Mouse (Mus musculus) hindbrain, embryonic 16.5 days (tissue): ENCODE data around the gene Rrp7a. TPM values are rescaled to one million over a fixed set of nuclear protein-coding genes. Genes with fewer than 3 reads are reported as not detected.

Experiments used
- ATAC-seq: fragments of 200-750 bp; cut with Nextera tagmentation; 2 replicates; pipeline ENCODE4 v1.8.0; 2017; ENCODE audit warnings: moderate TSS enrichment, moderate library complexity
- H3K27ac ChIP-seq: fragments of 300-500 bp; sonication (generic); 2 replicates; pipeline ENCODE4 v1.5.1; 2014; ENCODE audit warnings: low read depth, mild to moderate bottlenecking, control low read depth, low read length, moderate library complexity
- H3K27me3 ChIP-seq: fragments of 300-500 bp; sonication (generic); replicated peaks from 2 replicates; pipeline ENCODE4 v1.6.1; 2014; ENCODE audit warnings: low read length; ENCODE audit not compliant: control insufficient read depth, insufficient read depth
- H3K36me3 ChIP-seq: fragments of 300-500 bp; sonication (generic); 2 replicates; pipeline ENCODE4 v1.6.1; 2014; ENCODE audit warnings: mild to moderate bottlenecking, low read length, moderate library complexity, mixed read lengths; ENCODE audit not compliant: control insufficient read depth, insufficient read depth
- H3K4me1 ChIP-seq: fragments of 300-500 bp; sonication (generic); 2 replicates; pipeline ENCODE4 v1.6.1; 2014; ENCODE audit warnings: low read depth, low read length; ENCODE audit not compliant: control insufficient read depth, insufficient read depth
- H3K4me2 ChIP-seq: fragments of 300-500 bp; sonication (generic); 2 replicates; pipeline ENCODE4 v1.6.1; 2014; ENCODE audit warnings: mild to moderate bottlenecking, low read length, control low read depth, moderate library complexity
- H3K4me3 ChIP-seq: fragments of 300-500 bp; sonication (generic); 2 replicates; pipeline ENCODE4 v1.5.1; 2014; ENCODE audit warnings: mild to moderate bottlenecking, low read length, control low read depth, moderate library complexity
- H3K9ac ChIP-seq: fragments of 300-500 bp; sonication (generic); 2 replicates; pipeline ENCODE4 v1.6.1; 2014; ENCODE audit warnings: low read depth, mild to moderate bottlenecking, control low read depth, low read length, moderate library complexity
- H3K9me3 ChIP-seq: fragments of 300-500 bp; sonication (generic); 2 replicates; pipeline ENCODE4 v1.6.1; 2014; ENCODE audit warnings: mild to moderate bottlenecking, low read length, moderate library complexity; ENCODE audit not compliant: control insufficient read depth
- WGBS: fragments of 180-500 bp; shearing (Covaris S2); extraction: QIAGEN DNeasy Blood & Tissue Kit; methylation state at CpG from one replicate; pipeline ENCODE4 v1.1.7; 2014; 5-methylcytosine and 5-hydroxymethylcytosine counted together
- polyA plus RNA-seq: library from polyadenylated mRNA; unstranded; fragments of >200 nt; fragmentation: Nextera tagmentation; extraction: Ambion mirVana; gene quantifications from 2 replicates; pipeline ENCODE4 v1.2.1, GENCODE M21; 2015

The Rrp7a gene
- polyA plus RNA-seq, 1 experiment from 2014 or later = 78.2 TPM

- no peak overlapping the region for H3K27ac ChIP-seq
- H3K9ac ChIP-seq = no peak overlapping the region
- peaks cover 3% of the 10 kb centered on the region for H3K9me3 ChIP-seq
- no peak for ATAC-seq
- no peak overlapping the region for H3K4me2 ChIP-seq
- no peak overlapping the region for H3K4me3 ChIP-seq
- H3K36me3 ChIP-seq = peaks cover 23% of the 10 kb centered on the region
- H3K4me1 ChIP-seq = no peaks in the 10 kb centered on the region
- no peaks in the 10 kb centered on the region for H3K27me3 ChIP-seq
- WGBS = 94% methylated on average over 6 of the region's 6 CpGs
These were observed 35.1 kb upstream of the Rrp7a start for GRCm38 (mm10) chr15:83157667-83158064.

GRCm38 (mm10) chr15:83156929-83157666, 34.5 kb upstream of the Rrp7a start:
- Histone ChIP-seq H3K36me3 (peaks cover 23% of the 10 kb centered on the region), H3K27me3 (no peaks in the 10 kb centered on the region), H3K4me3 (no peak overlapping the region), H3K27ac (no peak overlapping the region), H3K4me1 (no peaks in the 10 kb centered on the region), H3K9me3 (peaks cover 3% of the 10 kb centered on the region), H3K9ac (no peak overlapping the region), H3K4me2 (no peak overlapping the region)
- 76% methylated on average over 11 of the region's 11 CpGs for WGBS
- ATAC-seq = no peak

GRCm38 (mm10) chr15:83155672-83156419, 33.2 kb upstream of the Rrp7a start:
- Histone ChIP-seq H3K9me3 (peaks cover 3% of the 10 kb centered on the region), H3K27me3 (no peaks in the 10 kb centered on the region), H3K4me1 (no peaks in the 10 kb centered on the region), H3K4me2 (no peak overlapping the region), H3K4me3 (no peak overlapping the region), H3K9ac (no peak overlapping the region), H3K36me3 (peaks cover 23% of the 10 kb centered on the region), H3K27ac (no peak overlapping the region)
- 92% methylated on average over 6 of the region's 6 CpGs for WGBS
- no peak for ATAC-seq

GRCm38 (mm10) chr15:83154309-83154708, 31.7 kb upstream of the Rrp7a start:
- no peak overlapping the region for H3K4me3 ChIP-seq
- H3K36me3 ChIP-seq = peaks cover 19% of the 10 kb centered on the region
- ATAC-seq = no peak
- H3K27me3 ChIP-seq = no peaks in the 10 kb centered on the region
- peaks cover 3% of the 10 kb centered on the region for H3K9me3 ChIP-seq
- WGBS = 91% methylated on average over 7 of the region's 7 CpGs
- no peak overlapping the region for H3K27ac ChIP-seq
- H3K4me1 ChIP-seq = no peaks in the 10 kb centered on the region
- H3K9ac ChIP-seq = no peak overlapping the region
- no peak overlapping the region for H3K4me2 ChIP-seq

- Histone ChIP-seq H3K27ac (no peak overlapping the region), H3K36me3 (peaks cover 10% of the 10 kb centered on the region), H3K27me3 (no peaks in the 10 kb centered on the region), H3K4me2 (no peak overlapping the region), H3K9ac (no peak overlapping the region), H3K4me1 (peaks cover 8% of the 10 kb centered on the region), H3K4me3 (no peak overlapping the region), H3K9me3 (no peaks in the 10 kb centered on the region)
- WGBS = 87% methylated on average over 4 of the region's 4 CpGs
- no peak for ATAC-seq
These were observed 28.1 kb upstream of the Rrp7a start for GRCm38 (mm10) chr15:83150694-83151093.

- no peaks in the 10 kb centered on the region for H3K27me3 ChIP-seq
- H3K4me3 ChIP-seq = peak overlapping the region; percentile 90
- peaks cover 8% of the 10 kb centered on the region for H3K4me1 ChIP-seq
- peak overlapping the region; percentile 90 for H3K27ac ChIP-seq
- no peak for ATAC-seq
- H3K4me2 ChIP-seq = peak overlapping the region; percentile 60
- peaks cover 13% of the 10 kb centered on the region for H3K36me3 ChIP-seq
- 37% methylated on average over 3 of the region's 3 CpGs for WGBS
- H3K9me3 ChIP-seq = no peaks in the 10 kb centered on the region
- peak overlapping the region; percentile 98 for H3K9ac ChIP-seq
These were observed 27.5 kb upstream of the Rrp7a start for GRCm38 (mm10) chr15:83150073-83150442.

GRCm38 (mm10) chr15:83149196-83150072, 26.8 kb upstream of the Rrp7a start, which contains the start of gene Poldip3:
TSS of gene Poldip3 (minus strand) at chr15:83149384.
- H3K4me2 ChIP-seq = peak within 1 kb of the TSS; percentile 85
- H3K27ac ChIP-seq = peak within 1 kb of the TSS; percentile 90
- peak; percentile 95 for ATAC-seq
- under 1% methylated on average over 56 of the region's 56 CpGs for WGBS
- H3K4me3 ChIP-seq = peak within 1 kb of the TSS; percentile 90
- no peaks in the 10 kb centered on the region for H3K27me3 ChIP-seq
- peak within 1 kb of the TSS; percentile 98 for H3K9ac ChIP-seq
- peaks cover 8% of the 10 kb centered on the region for H3K4me1 ChIP-seq
- no peaks in the 10 kb centered on the region for H3K9me3 ChIP-seq
- H3K36me3 ChIP-seq = peaks cover 13% of the 10 kb centered on the region

GRCm38 (mm10) chr15:83148801-83149195, 26.2 kb upstream of the Rrp7a start:
- under 1% methylated on average over 26 of the region's 41 CpGs for WGBS
- ATAC-seq = peak; percentile 82
- Histone ChIP-seq H3K4me1 (peaks cover 8% of the 10 kb centered on the region), H3K4me2 (peak overlapping the region; percentile 85), H3K9me3 (no peaks in the 10 kb centered on the region), H3K27me3 (no peaks in the 10 kb centered on the region), H3K27ac (peak overlapping the region; percentile 90), H3K4me3 (peak overlapping the region; percentile 90), H3K36me3 (peaks cover 11% of the 10 kb centered on the region), H3K9ac (peak overlapping the region; percentile 98)
